Mouse (Mus musculus) adrenal gland (tissue): ENCODE data around the gene Pomgnt2.

ENCODE experiments used
- intact Hi-C: fragments of 180-260 bp; cut with DNase I; formaldehyde crosslinking; loops from one replicate; pipeline ENCODE4 v1.15.1; 2025

Pomgnt2 gene

GRCm38 (mm10) chr9:122014241-122014667 is 17.3 kb upstream of the Pomgnt2 start:
- intact Hi-C loops: loop anchor here (1.0 kb wide), 1 partner anchor 66 kb away; no protein-coding TSS in a partner anchor

GRCm38 (mm10) chr9:122013629-122014028 is 16.7 kb upstream of the Pomgnt2 start:
- intact Hi-C loops: loop anchor here (1.0 kb wide), 1 partner anchor 65 kb away; no protein-coding TSS in a partner anchor

- intact Hi-C loops: no loop called here
Observed at GRCm38 (mm10) chr9:122012816-122013215, 15.9 kb upstream of the Pomgnt2 start.

- intact Hi-C loops: no loop called here
Observed at GRCm38 (mm10) chr9:122010751-122011150, 13.8 kb upstream of the Pomgnt2 start.

DNA sequence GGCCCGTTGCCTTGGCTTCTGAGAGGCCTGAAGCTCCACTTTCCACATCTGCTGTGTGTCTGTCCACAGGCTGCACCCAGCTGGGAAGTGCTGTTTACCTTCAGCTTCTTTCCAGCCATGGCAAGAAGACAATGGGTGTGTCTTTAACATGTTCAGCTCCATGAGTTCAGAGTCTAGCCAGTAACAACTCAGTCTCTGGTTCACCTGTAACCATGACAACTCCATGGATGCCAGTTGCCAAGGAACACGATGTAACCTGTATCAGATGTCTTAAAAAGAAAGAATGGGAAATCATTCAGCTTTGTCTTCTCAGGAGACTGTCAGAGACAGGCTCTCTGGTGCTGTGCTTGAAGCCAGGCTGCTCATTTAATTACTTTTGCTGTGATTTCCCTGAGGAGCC is 12.0 kb upstream of the Pomgnt2 start:
- intact Hi-C loops: no loop called here

- intact Hi-C loops: no loop called here
Observed at GRCm38 (mm10) chr9:122006609-122007008, 9.7 kb upstream of the Pomgnt2 start.

DNA sequence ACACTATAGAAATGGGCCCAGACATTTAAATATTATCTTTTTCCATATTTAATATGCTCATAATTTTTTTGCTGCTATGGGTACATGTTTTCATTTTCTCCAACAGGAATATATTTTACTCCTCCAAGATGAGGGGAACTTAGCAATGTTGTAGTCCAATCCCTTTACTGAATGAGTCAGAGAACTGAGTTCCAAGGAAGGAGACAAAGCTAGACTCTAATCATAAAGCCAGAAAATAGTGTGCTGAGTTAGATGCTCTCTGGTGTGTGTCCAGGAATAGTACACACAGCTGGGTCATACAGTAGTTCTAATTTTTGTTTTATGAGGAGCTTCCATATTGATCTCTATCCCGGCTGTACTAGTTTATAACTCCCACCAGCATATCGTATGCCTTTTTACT is 9.3 kb upstream of the Pomgnt2 start:
- intact Hi-C loops: no loop called here

DNA sequence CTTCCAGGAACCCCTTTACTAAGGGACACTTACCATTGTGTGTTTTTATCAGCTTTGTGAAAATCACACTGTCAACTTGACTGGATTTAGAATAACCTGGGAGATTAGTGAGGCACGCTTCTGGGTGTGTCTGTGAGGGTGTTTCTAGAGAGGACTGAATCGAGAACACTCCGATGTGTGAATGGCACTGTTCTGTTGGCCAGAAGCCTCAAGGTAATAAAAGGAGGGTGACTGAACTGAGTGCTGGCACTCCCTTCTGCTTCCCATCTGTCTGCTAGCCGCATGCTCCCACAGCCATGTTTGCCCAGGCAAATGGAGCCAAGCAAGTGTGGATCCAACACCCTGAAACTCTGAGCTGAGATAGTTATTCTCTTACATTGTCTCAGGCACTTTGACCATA is 1.1 kb upstream of the Pomgnt2 start:
- intact Hi-C loops: no loop called here

- intact Hi-C loops: no loop called here
Observed at GRCm38 (mm10) chr9:121995508-121996131, 1.3 kb downstream of the Pomgnt2 start.

DNA sequence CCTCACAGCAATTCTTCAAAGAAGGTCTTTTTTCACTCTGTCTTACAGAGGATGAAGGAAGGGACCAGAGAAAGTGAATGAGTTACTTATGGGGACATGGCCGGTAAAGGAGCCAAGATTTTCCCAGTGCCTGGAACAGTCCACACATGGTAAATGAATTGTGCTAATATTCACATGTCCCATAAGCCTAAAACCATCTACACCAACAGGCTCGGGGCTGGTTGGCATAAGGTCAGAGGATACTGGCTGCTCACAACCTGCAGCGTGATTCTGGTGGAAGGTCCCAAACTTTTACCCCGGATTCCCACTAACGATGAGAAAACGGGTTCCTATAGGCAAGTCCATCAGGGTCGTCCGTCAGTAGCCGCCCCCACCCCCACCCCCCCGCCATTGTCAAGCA is 1.8 kb downstream of the Pomgnt2 start:
- intact Hi-C loops: no loop called here

DNA sequence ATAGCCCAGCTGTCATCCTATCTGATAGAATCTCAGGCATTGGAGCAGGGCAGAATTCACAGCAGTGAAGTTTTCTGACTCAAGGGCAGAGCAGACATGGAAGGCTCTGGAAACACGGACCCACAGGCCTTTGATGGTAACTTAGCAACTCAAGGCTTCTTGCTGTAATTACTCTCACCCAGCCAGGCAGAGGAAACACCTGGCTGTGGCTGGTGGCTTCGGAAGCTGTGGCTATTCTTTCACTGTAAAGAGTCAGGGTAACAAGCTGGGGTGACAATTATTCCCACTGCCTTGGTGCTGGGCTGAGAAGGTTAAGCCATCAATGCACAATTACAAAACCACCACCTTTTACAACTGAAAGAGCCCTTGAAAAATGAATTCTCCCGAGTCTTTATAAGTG is 3.9 kb downstream of the Pomgnt2 start:
- intact Hi-C loops: no loop called here

GRCm38 (mm10) chr9:121991041-121991440 is 5.9 kb downstream of the Pomgnt2 start:
- intact Hi-C loops: no loop called here

DNA sequence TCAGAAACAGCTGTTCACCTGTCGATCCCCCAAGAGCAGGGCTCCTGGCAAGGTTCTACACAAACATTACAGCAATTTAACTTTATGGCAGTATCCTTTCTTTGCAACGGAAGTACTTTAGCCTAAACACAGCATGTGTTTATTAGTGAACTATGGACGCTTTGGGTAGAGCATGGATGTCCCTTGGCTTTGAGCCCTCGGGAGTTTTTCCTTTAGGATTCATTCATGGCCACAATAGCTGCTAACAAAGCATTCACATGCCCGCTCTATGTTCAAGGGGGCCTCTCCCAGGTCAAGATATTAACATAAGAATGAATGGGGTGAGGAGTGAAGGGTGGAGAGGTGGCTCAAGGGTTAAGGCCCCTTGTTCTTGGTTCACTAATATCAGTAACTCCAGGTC is 7.4 kb downstream of the Pomgnt2 start:
- intact Hi-C loops: no loop called here

DNA sequence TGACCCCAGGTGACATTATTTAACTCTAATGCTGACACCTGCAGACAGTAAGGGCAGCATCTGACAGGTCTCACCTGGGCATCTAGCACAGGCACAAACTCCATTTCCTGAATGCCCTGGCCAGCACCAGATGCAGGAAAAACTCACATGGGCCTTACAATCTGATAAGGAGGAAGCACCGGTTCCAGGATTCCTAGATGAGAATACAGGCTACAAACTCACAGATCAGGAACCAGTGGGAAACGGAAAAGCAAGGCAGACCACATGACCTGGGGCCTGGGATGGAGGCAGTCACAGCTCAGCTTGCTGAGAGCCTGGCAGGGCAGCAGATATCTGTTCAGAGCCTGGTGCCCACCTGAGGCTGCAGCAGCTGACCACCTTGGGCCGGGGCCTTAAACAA is 8.0 kb downstream of the Pomgnt2 start:
- intact Hi-C loops: no loop called here

DNA sequence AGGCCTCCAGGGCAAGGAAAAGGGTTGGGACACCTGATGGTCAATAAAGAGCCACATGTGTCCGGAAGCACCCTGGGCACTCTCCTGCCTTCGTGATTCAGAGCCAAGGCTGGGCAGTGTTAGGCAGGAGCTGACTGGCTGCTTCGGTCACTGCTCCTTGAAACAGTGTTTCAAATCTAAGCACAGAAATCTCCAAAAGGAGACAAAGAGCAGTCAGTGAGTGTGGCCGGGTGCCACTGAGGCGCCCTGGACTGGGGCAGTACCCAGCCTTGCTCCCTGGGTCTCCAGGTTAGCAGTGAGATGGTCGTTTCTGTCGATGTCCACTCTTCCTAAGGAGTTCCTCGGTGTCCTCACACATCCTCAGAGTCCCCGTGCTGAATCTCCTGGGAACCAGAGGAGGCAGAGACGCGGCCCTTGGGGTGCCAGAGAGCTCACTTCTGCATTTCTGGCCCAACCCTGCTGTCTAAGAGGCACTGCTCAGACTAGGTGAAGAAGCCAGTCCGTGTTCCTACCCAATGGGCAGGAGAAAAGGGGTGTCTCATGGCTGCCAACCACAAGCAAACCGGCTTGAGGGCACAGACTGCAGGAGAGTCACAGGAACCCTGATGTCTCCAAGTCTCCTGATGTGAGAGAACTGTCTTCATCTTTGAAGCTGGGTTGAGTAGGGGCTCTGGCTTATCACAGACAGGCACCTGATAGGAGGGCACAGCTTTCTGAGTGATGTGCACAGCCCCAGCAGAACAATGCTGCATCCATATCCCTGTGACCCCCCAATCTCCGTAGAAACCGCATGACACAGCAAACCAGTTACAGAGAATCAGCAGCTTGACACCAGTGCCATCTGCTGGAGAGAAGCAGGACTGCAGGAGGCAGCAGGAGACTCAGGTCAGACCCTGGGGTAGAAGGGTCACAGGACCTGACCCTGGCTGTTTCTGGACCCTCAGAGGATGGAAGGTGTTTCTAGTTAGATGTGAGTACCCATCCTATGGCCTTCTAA is 12.1 kb downstream of the Pomgnt2 start:
- intact Hi-C loops: loop anchor here (1.0 to 2.0 kb wide), 2 partner anchors 37 to 104 kb away; no protein-coding TSS in a partner anchor

- intact Hi-C loops: no loop called here
Observed at GRCm38 (mm10) chr9:121983504-121983903, 13.4 kb downstream of the Pomgnt2 start.

GRCm38 (mm10) chr9:121982665-121983064 is 14.2 kb downstream of the Pomgnt2 start:
- intact Hi-C loops: no loop called here

DNA sequence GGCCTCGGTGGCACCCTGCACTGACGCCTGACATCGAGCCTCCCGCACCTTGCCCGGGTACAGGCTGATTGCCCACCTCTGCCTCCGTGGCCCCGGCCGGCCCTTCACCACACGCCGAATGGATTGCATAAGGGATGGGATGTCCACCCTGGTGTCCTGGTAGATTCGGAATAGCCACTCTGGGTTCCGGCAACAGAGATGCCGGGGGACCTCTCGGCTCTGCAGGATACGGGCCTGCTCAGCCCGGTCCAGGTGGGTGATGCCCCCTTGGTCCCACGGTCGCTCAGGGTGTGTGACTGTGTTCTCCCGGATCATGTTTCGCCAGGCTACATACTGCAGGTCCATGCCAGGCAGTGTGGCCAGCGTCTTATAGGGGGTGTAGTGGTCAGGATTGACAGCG is 14.7 kb downstream of the Pomgnt2 start:
- intact Hi-C loops: no loop called here

DNA sequence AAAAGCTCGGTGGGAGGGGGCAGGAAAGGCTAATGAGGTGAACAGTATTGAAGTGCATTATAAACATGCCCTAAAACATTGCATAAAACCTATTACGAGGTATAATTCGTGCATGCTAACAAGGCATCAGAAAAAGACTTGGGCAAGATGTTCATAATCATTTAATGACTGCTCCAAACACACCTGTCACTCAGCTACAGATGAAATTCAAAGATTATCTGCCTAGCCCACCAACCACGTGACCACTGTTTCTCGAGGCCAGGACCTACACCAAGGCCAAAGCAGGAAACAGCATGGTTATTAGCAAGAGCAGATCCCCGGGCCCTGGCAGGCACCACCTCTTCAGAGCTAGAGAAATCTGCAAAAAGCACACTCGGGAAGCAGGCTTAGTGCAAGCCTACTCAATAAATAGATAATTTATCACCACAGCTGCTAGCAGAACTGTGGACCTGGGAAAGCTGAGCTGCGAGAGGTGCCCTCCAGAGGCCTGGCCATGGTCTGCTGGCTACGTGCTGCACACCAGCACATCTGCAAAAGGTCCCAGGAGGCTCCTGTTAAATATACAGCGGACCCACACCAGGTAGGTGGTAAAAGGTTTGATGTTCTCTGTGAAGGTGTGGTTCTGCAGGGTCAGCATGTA is 15.3 kb downstream of the Pomgnt2 start:
- intact Hi-C loops: no loop called here

GRCm38 (mm10) chr9:121981046-121981445 is 15.9 kb downstream of the Pomgnt2 start:
- intact Hi-C loops: no loop called here

GRCm38 (mm10) chr9:121975321-121975720 is 21.6 kb downstream of the Pomgnt2 start:
- intact Hi-C loops: no loop called here
